Mouse (Mus musculus) spleen, postnatal 4 days (tissue): ENCODE measurements around the gene Apold1.

ENCODE experiments used
- DNase-seq, 2 experiments: peaks; one replicate each; pipeline ENCODE4 v3.0.0; 2022; ENCODE audit warnings: low spot score in 2 of 2

Apold1 gene

DNA sequence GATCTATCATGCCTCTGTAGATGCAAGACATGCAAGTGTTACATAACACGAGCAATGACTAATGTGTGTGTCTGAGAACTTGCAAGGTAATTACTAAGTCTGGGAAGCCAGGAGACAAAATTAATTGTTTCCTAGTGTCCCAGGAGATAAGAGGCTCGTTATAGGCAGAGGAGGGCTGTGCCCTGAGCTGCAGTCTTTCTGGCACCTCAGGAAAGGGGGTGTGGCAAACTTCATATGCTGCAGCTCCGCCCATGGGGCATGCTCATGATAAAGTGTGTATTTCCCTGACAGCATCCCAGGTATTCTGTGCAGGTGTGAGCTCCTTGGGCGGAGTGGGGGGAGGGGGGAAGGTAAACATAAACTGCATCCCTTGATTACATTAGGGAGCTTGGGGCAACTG is 9.4 kb upstream of the Apold1 start:
- no peak for DNase-seq

GRCm38 (mm10) chr6:134976628-134977027 is 4.9 kb upstream of the Apold1 start:
- no peak for DNase-seq

- DNase-seq, result peak; percentile 90 to 96
Observed at GRCm38 (mm10) chr6:134983529-134984370, 2.2 kb downstream of the Apold1 start.

DNA sequence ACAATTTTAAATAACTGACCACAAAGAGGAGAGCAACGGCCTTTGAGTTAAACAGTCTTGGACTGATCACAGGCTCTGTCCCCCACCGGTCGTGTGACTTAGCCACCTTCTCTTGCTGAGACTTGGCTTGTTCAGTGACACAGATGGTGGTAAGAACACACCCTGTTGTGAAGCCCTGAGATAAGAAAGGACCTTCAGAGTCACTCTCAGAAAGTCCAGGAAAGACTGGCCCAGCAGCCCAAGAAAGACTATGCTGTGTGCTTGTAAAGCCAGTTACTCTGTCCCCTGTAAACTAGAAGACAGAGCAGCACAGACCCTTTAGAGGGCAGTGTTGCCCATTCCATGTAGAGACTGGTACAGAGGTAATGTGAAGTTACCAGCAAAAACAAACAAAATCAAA is 3.2 kb downstream of the Apold1 start:
- peak; percentile 67 to 74 for DNase-seq

- no peak for DNase-seq
Observed at GRCm38 (mm10) chr6:134988377-134988776, 6.9 kb downstream of the Apold1 start.

GRCm38 (mm10) chr6:134990674-134991073 is 9.2 kb downstream of the Apold1 start:
- DNase-seq, result no peak

DNA sequence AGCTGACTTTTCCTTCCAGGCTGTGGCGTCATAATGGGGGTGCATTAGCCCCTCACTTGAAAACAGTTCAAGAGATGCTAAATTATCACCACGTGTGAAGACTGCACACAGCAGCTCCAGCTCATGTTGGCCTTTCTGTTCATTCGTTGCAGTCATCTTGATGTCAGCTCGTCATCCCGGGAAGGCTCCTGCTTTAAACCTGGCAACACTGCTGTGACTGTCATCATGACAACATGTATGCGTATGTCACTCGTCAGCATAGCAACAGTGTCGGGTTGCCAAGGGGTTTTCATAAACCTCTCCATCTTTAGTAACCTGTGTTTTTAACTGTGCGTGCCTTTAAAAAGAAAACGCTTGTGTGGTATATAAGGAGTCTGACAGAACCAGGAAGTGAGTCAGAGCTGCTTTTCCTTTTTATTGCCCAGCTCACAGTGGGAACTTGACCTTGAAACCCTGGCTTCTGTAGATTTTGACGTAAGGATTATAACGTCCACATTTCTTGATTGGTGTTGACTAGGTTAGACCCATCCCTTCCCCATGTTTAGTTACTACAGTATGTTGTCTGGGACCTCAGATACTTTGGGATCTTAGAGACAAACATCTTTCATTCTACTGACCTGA is 12.6 kb downstream of the Apold1 start:
- DNase-seq, result no peak

DNA sequence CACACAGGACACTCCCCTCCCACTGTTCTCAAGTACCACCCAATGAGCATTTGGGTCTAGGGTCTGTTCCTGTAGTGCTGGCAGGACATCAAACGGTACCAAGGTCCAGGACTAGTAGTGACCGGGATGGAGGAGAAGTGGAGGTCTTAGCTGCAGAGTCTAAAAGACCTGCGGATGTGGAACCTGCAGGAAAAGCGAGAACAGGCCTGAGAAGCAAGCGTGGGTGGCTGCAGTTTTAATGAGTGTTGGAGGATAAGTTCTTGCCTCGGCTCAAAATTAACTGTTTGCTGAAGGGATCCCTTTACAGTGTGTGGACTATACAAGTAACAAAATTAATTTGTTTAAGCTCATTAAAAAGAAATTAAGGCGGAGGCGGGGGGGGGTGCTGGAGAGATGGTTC is 13.5 kb downstream of the Apold1 start:
- no peak for DNase-seq

DNA sequence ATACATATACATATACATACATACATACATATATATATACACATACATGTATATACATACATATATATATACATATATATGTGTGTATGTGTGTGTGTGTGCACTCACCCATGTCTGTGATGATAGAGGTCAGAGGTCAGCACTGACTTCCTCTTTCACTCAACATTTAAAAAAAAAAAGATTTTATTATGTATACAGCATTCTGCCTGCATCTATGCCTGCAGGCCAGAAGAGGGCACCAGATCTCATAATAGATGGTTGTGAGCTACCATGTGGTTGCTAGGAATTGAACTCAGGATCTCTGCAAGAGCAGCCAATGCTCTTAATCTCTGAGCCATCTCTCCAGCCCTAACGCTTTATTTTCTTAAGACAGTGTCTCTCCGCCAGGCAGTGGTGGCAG is 15.4 kb downstream of the Apold1 start:
- no peak for DNase-seq

GRCm38 (mm10) chr6:134998076-134998475 is 16.6 kb downstream of the Apold1 start:
- no peak for DNase-seq

DNA sequence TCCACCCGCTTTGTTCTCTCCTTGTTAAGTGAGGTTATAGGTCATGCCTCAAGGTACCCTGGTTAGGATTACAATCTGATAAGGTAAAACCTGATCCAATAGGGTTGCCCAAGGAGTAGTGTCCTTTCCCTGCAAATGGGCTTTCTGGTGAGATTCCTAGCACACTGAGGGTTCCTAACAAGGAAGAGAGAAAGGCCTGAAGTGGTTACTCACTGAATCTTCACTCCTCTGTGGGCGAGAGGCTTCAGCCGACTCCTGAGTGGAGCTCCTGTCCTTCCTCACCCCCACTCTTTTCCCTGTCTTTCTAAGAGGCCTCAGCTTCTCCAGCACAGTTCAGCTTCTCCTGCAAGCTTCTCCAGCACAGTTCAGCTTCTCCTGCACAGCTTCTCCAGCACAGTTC is 17.3 kb downstream of the Apold1 start:
- no peak for DNase-seq

DNA sequence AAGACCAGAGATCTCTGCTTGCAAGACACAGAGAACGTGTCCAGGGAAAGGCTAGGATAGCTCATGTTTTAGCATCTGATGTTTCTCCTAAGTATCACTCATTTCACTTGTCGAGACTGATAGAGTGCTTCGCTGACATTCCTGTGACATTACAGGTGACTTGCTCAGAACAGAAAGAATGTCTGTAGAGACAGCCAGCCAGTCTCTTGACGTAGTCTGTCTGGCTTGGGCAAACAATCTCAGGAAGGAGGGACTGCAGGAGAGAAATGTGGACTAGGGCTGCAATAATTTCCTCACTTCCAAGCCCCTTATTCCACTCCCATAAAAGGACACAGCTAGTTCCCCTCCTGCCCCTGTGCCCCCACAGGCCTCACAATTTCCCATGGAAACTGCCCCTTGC is 18.8 kb downstream of the Apold1 start:
- no peak for DNase-seq

DNA sequence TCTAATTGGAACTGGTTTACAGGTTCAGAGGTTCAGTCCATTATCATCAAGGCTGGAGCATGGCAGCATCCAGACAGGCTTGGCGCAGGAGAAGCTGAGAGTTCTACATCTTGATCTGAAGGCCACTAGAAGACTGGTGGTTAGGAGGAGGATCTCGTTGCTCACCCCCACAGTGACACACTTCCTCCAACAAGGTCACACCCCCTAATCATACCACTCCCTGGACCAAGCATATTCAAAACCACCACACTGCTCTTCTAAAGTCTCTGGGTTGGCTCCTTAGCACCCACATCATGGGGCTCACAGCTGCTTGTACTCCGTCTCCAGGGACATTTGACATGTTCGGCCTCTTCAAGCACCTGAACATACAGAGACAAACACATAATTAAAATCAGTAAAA is 20.5 kb downstream of the Apold1 start:
- DNase-seq, result no peak

DNA sequence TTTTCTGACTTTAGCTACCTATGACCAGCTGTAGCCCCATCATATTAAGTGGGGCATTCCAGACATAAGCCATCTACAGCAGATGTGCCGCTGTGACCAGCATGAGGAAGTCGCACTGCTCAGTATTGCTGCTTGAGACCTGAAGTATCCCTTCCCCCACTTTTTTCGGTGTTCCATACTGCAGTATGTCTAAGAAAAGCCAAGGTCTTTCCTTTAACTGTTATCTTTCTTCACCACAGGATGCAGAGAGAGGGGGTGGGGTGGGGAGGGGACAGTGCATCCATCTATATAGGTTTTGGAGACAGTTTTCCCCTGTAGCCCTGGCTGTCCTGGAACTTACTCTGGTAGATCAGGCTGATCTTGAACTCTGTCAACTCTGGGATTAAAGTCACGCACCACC is 24.9 kb downstream of the Apold1 start:
- no peak for DNase-seq

GRCm38 (mm10) chr6:135011048-135011733 is 29.7 kb downstream of the Apold1 start, which contains the start of gene Ddx47:
Gene Ddx47, plus strand, starts transcription at chr6:135011612.
- DNase-seq, result peak; percentile 95 to 98

DNA sequence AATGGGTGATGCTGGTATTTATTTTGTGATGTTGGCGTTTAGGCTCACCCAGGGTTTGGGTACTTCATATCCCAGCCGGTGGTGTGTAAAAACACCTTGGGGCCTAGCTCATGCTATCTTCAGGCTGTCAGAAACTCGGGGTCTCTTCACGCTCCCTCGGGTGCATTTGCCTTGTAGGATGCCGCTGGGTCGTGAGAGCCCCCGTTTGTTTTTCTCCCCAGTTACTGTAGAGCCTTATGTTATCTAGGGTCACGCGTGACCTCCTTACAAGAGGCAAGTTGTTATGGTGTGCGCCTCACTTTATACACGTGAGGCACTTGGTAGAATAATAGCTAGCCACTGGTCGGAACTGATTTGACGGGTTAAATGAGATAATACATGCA is 30.2 kb downstream of the Apold1 start:
- peak in 1 of 2 experiments; percentile 19 for DNase-seq

- DNase-seq, result no peak
Observed at GRCm38 (mm10) chr6:135017211-135017610, 35.7 kb downstream of the Apold1 start.

DNA sequence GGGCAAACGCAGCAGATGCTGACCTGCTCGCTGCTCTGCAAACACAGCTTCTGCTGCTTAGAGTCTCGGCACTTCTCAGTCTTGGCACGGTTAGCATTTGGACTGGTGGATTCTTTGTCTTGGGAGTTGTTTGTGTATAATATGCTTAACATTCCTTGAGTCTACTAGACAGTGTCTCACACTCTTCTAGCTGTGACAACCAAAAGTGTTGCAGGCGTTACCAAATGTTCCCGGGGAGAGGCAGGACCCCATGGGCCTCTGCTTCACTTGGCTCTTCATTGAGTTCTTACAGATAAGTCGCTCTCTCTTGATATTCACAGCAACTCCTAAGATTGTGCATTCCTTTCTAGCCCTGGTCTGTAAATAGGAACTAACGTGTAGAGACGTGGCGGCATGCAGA is 38.0 kb downstream of the Apold1 start:
- no peak for DNase-seq

GRCm38 (mm10) chr6:135021633-135022032 is 40.1 kb downstream of the Apold1 start:
- DNase-seq, result no peak

DNA sequence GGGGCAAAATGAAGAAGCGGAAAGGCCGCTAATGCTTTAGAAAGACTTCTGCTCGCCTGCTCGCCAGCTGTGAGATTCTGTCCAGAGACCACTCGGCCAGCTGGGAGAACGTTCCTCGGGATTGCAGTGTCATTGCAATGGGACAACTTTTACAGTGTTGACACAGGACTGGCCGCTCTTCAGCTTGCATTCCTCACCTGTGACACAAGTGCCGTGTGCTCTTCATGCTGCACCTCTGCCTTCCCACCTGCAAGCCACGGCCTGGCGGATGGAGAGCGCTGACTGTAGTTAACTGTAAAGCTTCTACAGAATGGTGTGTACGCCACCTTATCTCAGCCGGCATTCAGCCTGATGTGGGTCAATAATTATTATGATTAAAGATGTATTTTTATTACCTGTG is 41.9 kb downstream of the Apold1 start:
- DNase-seq, result no peak

DNA sequence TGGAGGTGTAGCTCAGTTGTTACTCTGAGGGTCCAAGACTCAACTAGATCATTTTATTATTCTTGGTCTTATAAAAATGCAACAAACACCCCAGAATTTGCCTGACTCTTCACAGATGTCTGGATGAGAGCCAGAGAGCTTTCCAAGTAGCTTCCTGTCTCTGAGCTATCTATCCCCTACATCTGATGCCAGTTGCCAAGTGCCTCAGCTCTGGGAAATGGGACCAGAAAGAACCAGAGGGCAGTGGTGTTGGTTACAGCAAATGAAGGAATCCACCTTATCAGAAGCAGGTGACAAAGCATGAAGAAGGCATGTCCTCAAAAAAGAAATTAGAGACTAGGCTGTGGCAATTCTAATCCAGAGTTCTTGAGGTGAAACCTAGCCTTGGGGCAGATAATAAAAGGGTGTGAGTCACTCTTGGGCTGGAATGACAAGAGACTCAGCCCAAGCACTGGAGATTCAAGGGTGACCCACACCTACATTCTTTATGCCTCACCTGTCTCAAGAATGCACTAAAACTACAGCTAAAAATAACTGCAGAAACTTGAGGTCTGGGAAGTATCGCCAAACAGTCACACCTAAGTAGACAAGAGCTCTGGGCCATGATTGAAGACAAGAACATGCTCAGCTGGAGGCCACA is 43.4 kb downstream of the Apold1 start:
- no peak for DNase-seq

GRCm38 (mm10) chr6:135026232-135026631 is 44.7 kb downstream of the Apold1 start:
- no peak for DNase-seq
